Mouse (Mus musculus): ENCODE data around the gene Tuba1b. TPM values are rescaled to one million over a fixed set of nuclear protein-coding genes. Genes with fewer than 3 reads are reported as not detected.

Gene Tuba1b
- polyA plus RNA-seq (2015; fragmentation: Nextera tagmentation; extraction: Ambion mirVana) = 389 and 423 TPM in 2 replicates

- peak within 1 kb of the TSS; percentile 70 for H3K9ac ChIP-seq (replicated peaks)
- peaks cover 10% of the 10 kb centered on the region for H3K36me3 ChIP-seq (replicated peaks; ENCODE audit: insufficient read depth, low read length)
- peak within 1 kb of the TSS; percentile 89 for H3K27ac ChIP-seq (ENCODE audit: low read depth)
- H3K9me3 ChIP-seq (ENCODE audit: low read length) = no peaks in the 10 kb centered on the region
- peaks cover 17% of the 10 kb centered on the region for H3K4me1 ChIP-seq (ENCODE audit: insufficient read depth)
- peak within 1 kb of the TSS; percentile 84 for H3K4me2 ChIP-seq (ENCODE audit: low read depth, low read length)
- H3K4me3 ChIP-seq (ENCODE audit: low read depth, low read length) = peak within 1 kb of the TSS; percentile 63
- WGBS (ENCODE audit: insufficient replicate concordance) = under 1% methylated on average over 56 of the region's 58 CpGs
- ATAC-seq = peak; percentile 95
- TF ChIP-seq CTCF (IDR thresholded peaks at IDR 0.05; ENCODE audit: low read depth) (0 out of 2 replicates have a peak, but pooled peaks have one; percentile 15), EP300 (IDR thresholded peaks at IDR 0.05; ENCODE audit: low read depth) (no peak)
- peak; percentile 94 for DNase-seq
- H3K27me3 ChIP-seq (ENCODE audit: insufficient read depth, low read length) = no peaks in the 10 kb centered on the region
These were observed at the start of gene Tuba1b for GRCm38 (mm10) chr15:98934217-98934839. Gene Tuba1b, minus strand, starts transcription at chr15:98934565.

- Histone ChIP-seq H3K27ac (ENCODE audit: low read depth) (no peak overlapping the region), H3K4me1 (ENCODE audit: insufficient read depth) (peaks cover 5% of the 10 kb centered on the region; the same call in 1 of the 2 replicates), H3K9ac (replicated peaks) (no peak overlapping the region), H3K27me3 (ENCODE audit: insufficient read depth, low read length) (no peaks in the 10 kb centered on the region), H3K9me3 (ENCODE audit: low read length) (no peaks in the 10 kb centered on the region), H3K36me3 (replicated peaks; ENCODE audit: insufficient read depth, low read length) (no peaks in the 10 kb centered on the region), H3K4me3 (ENCODE audit: low read depth, low read length) (no peak overlapping the region), H3K4me2 (ENCODE audit: low read depth, low read length) (no peak overlapping the region)
- TF ChIP-seq EP300 (IDR thresholded peaks at IDR 0.05; ENCODE audit: low read depth) = no peak
- TF ChIP-seq CTCF (IDR thresholded peaks at IDR 0.05; ENCODE audit: low read depth) = no peak
- no peak for DNase-seq
- 61% methylated on average over 16 of the region's 16 CpGs for WGBS (ENCODE audit: insufficient replicate concordance)
- no peak for ATAC-seq
These were observed 49.2 kb upstream of the Tuba1b start for GRCm38 (mm10) chr15:98983431-98984081.

- no peak overlapping the region for H3K9ac ChIP-seq (replicated peaks)
- no peaks in the 10 kb centered on the region for H3K9me3 ChIP-seq (ENCODE audit: low read length)
- H3K4me2 ChIP-seq (ENCODE audit: low read depth, low read length) = no peak overlapping the region
- ATAC-seq (no peak), DNase-seq (no peak)
- no peak overlapping the region for H3K27ac ChIP-seq (ENCODE audit: low read depth)
- peaks cover 5% of the 10 kb centered on the region; the same call in 1 of the 2 replicates for H3K4me1 ChIP-seq (ENCODE audit: insufficient read depth)
- WGBS (ENCODE audit: insufficient replicate concordance) = 78% methylated on average over 6 of the region's 6 CpGs
- no peak overlapping the region for H3K4me3 ChIP-seq (ENCODE audit: low read depth, low read length)
- no peaks in the 10 kb centered on the region for H3K36me3 ChIP-seq (replicated peaks; ENCODE audit: insufficient read depth, low read length)
- no peaks in the 10 kb centered on the region for H3K27me3 ChIP-seq (ENCODE audit: insufficient read depth, low read length)
- no peak for TF ChIP-seq EP300 (IDR thresholded peaks at IDR 0.05; ENCODE audit: low read depth)
- TF ChIP-seq CTCF (IDR thresholded peaks at IDR 0.05; ENCODE audit: low read depth) = no peak
These were observed 47.7 kb upstream of the Tuba1b start for GRCm38 (mm10) chr15:98982100-98982499.

GRCm38 (mm10) chr15:98980012-98980614 is 45.7 kb upstream of the Tuba1b start:
- Histone ChIP-seq H3K27me3 (ENCODE audit: insufficient read depth, low read length) (no peaks in the 10 kb centered on the region), H3K4me3 (ENCODE audit: low read depth, low read length) (no peak overlapping the region), H3K4me1 (ENCODE audit: insufficient read depth) (peaks cover 5% of the 10 kb centered on the region; the same call in 1 of the 2 replicates), H3K9ac (replicated peaks) (no peak overlapping the region), H3K9me3 (ENCODE audit: low read length) (no peaks in the 10 kb centered on the region), H3K36me3 (replicated peaks; ENCODE audit: insufficient read depth, low read length) (no peaks in the 10 kb centered on the region), H3K4me2 (ENCODE audit: low read depth, low read length) (no peak overlapping the region), H3K27ac (ENCODE audit: low read depth) (no peak overlapping the region)
- ATAC-seq (no peak), DNase-seq (no peak)
- 63% methylated on average over 7 of the region's 7 CpGs for WGBS (ENCODE audit: insufficient replicate concordance)
- TF ChIP-seq CTCF (IDR thresholded peaks at IDR 0.05; ENCODE audit: low read depth) (no peak), EP300 (IDR thresholded peaks at IDR 0.05; ENCODE audit: low read depth) (no peak)

GRCm38 (mm10) chr15:98978409-98979172 is 44.2 kb upstream of the Tuba1b start:
- Histone ChIP-seq H3K4me2 (ENCODE audit: low read depth, low read length) (no peak overlapping the region), H3K4me1 (ENCODE audit: insufficient read depth) (no peaks in the 10 kb centered on the region), H3K36me3 (replicated peaks; ENCODE audit: insufficient read depth, low read length) (no peaks in the 10 kb centered on the region), H3K4me3 (ENCODE audit: low read depth, low read length) (no peak overlapping the region), H3K27ac (ENCODE audit: low read depth) (no peak overlapping the region), H3K9me3 (ENCODE audit: low read length) (no peaks in the 10 kb centered on the region), H3K27me3 (ENCODE audit: insufficient read depth, low read length) (no peaks in the 10 kb centered on the region), H3K9ac (replicated peaks) (no peak overlapping the region)
- no peak for DNase-seq
- TF ChIP-seq EP300 (IDR thresholded peaks at IDR 0.05; ENCODE audit: low read depth) (no peak), CTCF (IDR thresholded peaks at IDR 0.05; ENCODE audit: low read depth) (no peak)
- ATAC-seq = no peak
- WGBS (ENCODE audit: insufficient replicate concordance) = 75% methylated on average over 20 of the region's 20 CpGs
